34 mouse cellular contexts compared by ENCODE assay signal in genomic region chr1:40516364-40516763, GRCm38 (mm10). TPM values are rescaled to one million over a fixed set of nuclear protein-coding genes. Genes with fewer than 3 reads are reported as not detected.
DNase-seq lines count a peak whose midpoint lies in the region; ATAC-seq and TF ChIP-seq lines count a peak whose summit lies in the region.
"Had no signal": no experiment of that assay in that cellular context is flagged by ENCODE, and none has a peak within 500 bp of the region (broad histone marks: within the 10 kb centered on the region; RNA-seq: fewer than 3 reads in every experiment).

No protein-coding gene starts in this region.

- TF ChIP-seq CTCF in liver, postnatal 0 days (IDR thresholded peaks at IDR 0.05; ENCODE audit: low read depth): no peak

- H3K9me3 ChIP-seq in liver, postnatal 0 days (ENCODE audit: low read length): no peaks in the 10 kb centered on the region
- no peaks in the 10 kb centered on the region for H3K9me3 ChIP-seq in liver, embryonic 11.5 days (ENCODE audit: control insufficient read depth, low read length)
- H3K9me3 ChIP-seq: forebrain, embryonic 13.5 days; limb, embryonic 10.5 days; limb, embryonic 15.5 days; midbrain, embryonic 12.5 days had no signal

- no peaks in the 10 kb centered on the region for H3K4me1 ChIP-seq in liver, postnatal 0 days (ENCODE audit: insufficient read depth)
- H3K4me1 ChIP-seq in liver, embryonic 11.5 days (replicated peaks; ENCODE audit: control insufficient read depth, insufficient read depth, low read length): no peaks in the 10 kb centered on the region
- H3K4me1 ChIP-seq: heart, embryonic 12.5 days; limb, embryonic 15.5 days; midbrain, embryonic 12.5 days had no signal

- 63% methylated on average over 6 of the region's 6 CpGs for WGBS in liver, postnatal 0 days (ENCODE audit: insufficient replicate concordance)
- WGBS in liver, embryonic 11.5 days: 77% methylated on average over 6 of the region's 6 CpGs

- H3K27ac ChIP-seq in liver, postnatal 0 days (ENCODE audit: low read depth): peak overlapping the region; percentile 57; the same call in 1 of the 2 replicates
- H3K27ac ChIP-seq in liver, embryonic 11.5 days (ENCODE audit: low read depth, low read length): no peak overlapping the region
- H3K27ac ChIP-seq: forebrain, embryonic 13.5 days; hindbrain, embryonic 14.5 days; limb, embryonic 10.5 days; limb, embryonic 15.5 days; liver, embryonic 14.5 days; midbrain, embryonic 12.5 days had no signal

- 0 out of 2 replicates have a peak overlapping the region, but pooled peaks have one; percentile 1 for H3K4me2 ChIP-seq in liver, postnatal 0 days (ENCODE audit: low read depth, low read length)
- no peak overlapping the region for H3K4me2 ChIP-seq in liver, embryonic 11.5 days
- H3K4me2 ChIP-seq: forebrain, embryonic 13.5 days; heart, embryonic 12.5 days; hindbrain, embryonic 14.5 days; limb, embryonic 15.5 days; lung, embryonic 14.5 days; midbrain, embryonic 12.5 days had no signal

- no peak for ATAC-seq in liver, postnatal 0 days
- ATAC-seq in liver, embryonic 11.5 days (replicated peaks; ENCODE audit: low FRiP score): no peak
- peak; percentile 32; the same call in 1 of the 2 replicates for ATAC-seq in common myeloid progenitor, adult 5-6 weeks (replicated peaks; ENCODE audit: low read depth, poor library complexity, severe bottlenecking)
- peak; percentile 66 for ATAC-seq in megakaryocyte progenitor cell, adult 5-6 weeks (replicated peaks; ENCODE audit: poor library complexity)
- ATAC-seq in activated CD4-positive, CD25-positive, alpha-beta regulatory T cell, adult 4 months: no peak
- ATAC-seq: forebrain, embryonic 13.5 days; inflammation-experienced regulatory T-cells, adult 6 months had no signal

- peak; percentile 20 for DNase-seq in liver, postnatal 0 days
- no peak for DNase-seq in liver, embryonic 11.5 days (ENCODE audit: low spot score)
- no peak for DNase-seq in gastrocnemius, postnatal 10 days
- no peak for DNase-seq in spleen, postnatal 36 days (ENCODE audit: low spot score in 2 of 2)
- DNase-seq: adrenal gland, adult 2 months; adrenal gland, postnatal 36 days; cerebellum, adult 2 months; cerebellum, postnatal 14 days; gastrocnemius, postnatal 14 days; heart, adult 18-20 months; heart, postnatal 4 days; kidney, adult 11 months; kidney, postnatal 14 days; lung, embryonic 14.5 days; lung, postnatal 14 days; right cerebral cortex, postnatal 4 days; thymus, postnatal 4 days had no signal

- H3K9ac ChIP-seq in liver, postnatal 0 days (replicated peaks): no peak overlapping the region
- no peak overlapping the region for H3K9ac ChIP-seq in liver, embryonic 11.5 days (ENCODE audit: low read depth, low read length)
- H3K9ac ChIP-seq: forebrain, embryonic 13.5 days; heart, embryonic 12.5 days; hindbrain, embryonic 14.5 days; limb, embryonic 15.5 days; liver, embryonic 14.5 days; lung, embryonic 14.5 days; midbrain, embryonic 12.5 days had no signal

- H3K36me3 ChIP-seq in liver, postnatal 0 days (replicated peaks; ENCODE audit: insufficient read depth, low read length): no peaks in the 10 kb centered on the region
- H3K36me3 ChIP-seq in liver, embryonic 11.5 days (ENCODE audit: control insufficient read depth, insufficient read depth, low read length): no peaks in the 10 kb centered on the region
- H3K36me3 ChIP-seq: heart, embryonic 12.5 days; limb, embryonic 10.5 days; limb, embryonic 15.5 days; midbrain, embryonic 12.5 days had no signal

- H3K27me3 ChIP-seq in liver, postnatal 0 days (ENCODE audit: insufficient read depth, low read length): no peaks in the 10 kb centered on the region
- no peaks in the 10 kb centered on the region for H3K27me3 ChIP-seq in liver, embryonic 11.5 days (replicated peaks; ENCODE audit: control insufficient read depth, insufficient read depth, low read length)
- H3K27me3 ChIP-seq: forebrain, embryonic 13.5 days; heart, embryonic 12.5 days; limb, embryonic 15.5 days; midbrain, embryonic 12.5 days had no signal

- H3K4me3 ChIP-seq in liver, postnatal 0 days (ENCODE audit: low read depth, low read length): peak overlapping the region; percentile 28
- no peak overlapping the region for H3K4me3 ChIP-seq in liver, embryonic 11.5 days (ENCODE audit: low read depth, low read length)
- H3K4me3 ChIP-seq: forebrain, embryonic 13.5 days; heart, embryonic 12.5 days; limb, embryonic 10.5 days; limb, embryonic 15.5 days; midbrain, embryonic 12.5 days had no signal

- no peak for TF ChIP-seq EP300 in liver, postnatal 0 days (IDR thresholded peaks at IDR 0.05; ENCODE audit: low read depth)

RNA-seq across cellular contexts. Expression of gene Il18rap, which starts 1.2 kb away (rescaled TPM):
- 1.6 and 1.7 TPM in 2 replicates for polyA plus RNA-seq in liver, postnatal 0 days (2015; fragmentation: Nextera tagmentation; extraction: Ambion mirVana)
- polyA plus RNA-seq in liver, embryonic 11.5 days (2014; fragmentation: Nextera tagmentation; extraction: Ambion mirVana): 0.69 and 1.2 TPM in 2 replicates
- 12.3 and 14.8 TPM in 2 replicates for total RNA-seq in common myeloid progenitor, adult 5-6 weeks (2017)
- 11.2 and 11.4 TPM in 2 replicates for total RNA-seq in megakaryocyte progenitor cell, adult 5-6 weeks (2015)
- total RNA-seq in megakaryocyte progenitor cell, adult 5-6 weeks (2017): 9.6 and 10.7 TPM in 2 replicates
- under 1 TPM; 0.29 to 0.42 TPM for total RNA-seq in gastrocnemius, postnatal 10 days (2021)
- 10 to 100 TPM; 19.6 to 23.5 TPM for polyA plus RNA-seq in activated CD4-positive, CD25-positive, alpha-beta regulatory T cell, adult 4 months (2017; shearing (Covaris generic))
- total RNA-seq: adrenal gland, adult 2 months had no signal
- polyA plus RNA-seq: adrenal gland, adult 2 months; testis, adult 2 months had no signal

RNA-seq across cellular contexts. Expression of gene Il18r1, which starts 51.0 kb away (rescaled TPM):
- 0.44 and 0.62 TPM in 2 replicates for polyA plus RNA-seq in liver, postnatal 0 days (2015; fragmentation: Nextera tagmentation; extraction: Ambion mirVana)
- polyA plus RNA-seq in liver, embryonic 11.5 days (2014; fragmentation: Nextera tagmentation; extraction: Ambion mirVana): 0.10 TPM in 1 of 2 replicates, not detected in the other
- 1.1 and 1.6 TPM in 2 replicates for total RNA-seq in common myeloid progenitor, adult 5-6 weeks (2017)
- 0.54 and 1.6 TPM in 2 replicates for total RNA-seq in megakaryocyte progenitor cell, adult 5-6 weeks (2015)
- total RNA-seq in megakaryocyte progenitor cell, adult 5-6 weeks (2017): 0.46 and 0.91 TPM in 2 replicates
- total RNA-seq in gastrocnemius, postnatal 10 days (2021): under 1 TPM in 1 of 2 experiments, not detected in 1; 0.09 TPM
- polyA plus RNA-seq in activated CD4-positive, CD25-positive, alpha-beta regulatory T cell, adult 4 months (2017; shearing (Covaris generic)): 100 to 1,000 TPM in 1 of 2 experiments, 10 to 100 TPM in 1; 72.9 to 107 TPM
- total RNA-seq: gastrocnemius, postnatal 14 days; layer of hippocampus, postnatal 14 days; left cerebral cortex, adult 8-10 months had no signal
- polyA plus RNA-seq: C2C12; cerebellum, adult 2 months; embryonic facial prominence, embryonic 11.5 days; forebrain, embryonic 13.5 days; heart, embryonic 12.5 days; hindbrain, embryonic 14.5 days; limb, embryonic 10.5 days; midbrain, embryonic 12.5 days; neural tube, embryonic 11.5 days had no signal

Comparison
In these comparisons a context has a peak if more than half of its experiments do, and no peak if none do; other contexts are left out.
1. ATAC-seq: peak in common myeloid progenitor, adult 5-6 weeks (single experiment) and megakaryocyte progenitor cell, adult 5-6 weeks (single experiment); none in liver, postnatal 0 days (single experiment), liver, embryonic 11.5 days (single experiment) and activated CD4-positive, CD25-positive, alpha-beta regulatory T cell, adult 4 months (single experiment).